Mouse (Mus musculus) ES-Bruce4 (cell line): ENCODE results near the gene Lgals1. TPM values are rescaled to one million over a fixed set of nuclear protein-coding genes. Genes with fewer than 3 reads are reported as not detected.

Experiments
- H3K27ac ChIP-seq: 2 replicates; pipeline ENCODE4 v1.5.1; 2012; ENCODE audit warnings: low read length, inconsistent platforms; ENCODE audit not compliant: insufficient read depth
- H3K27me3 ChIP-seq: 2 replicates; pipeline ENCODE4 v1.6.1; 2012; ENCODE audit warnings: mild to moderate bottlenecking, low read length, inconsistent platforms; ENCODE audit not compliant: control insufficient read depth, poor library complexity, insufficient read depth, severe bottlenecking
- H3K36me3 ChIP-seq: 2 replicates; pipeline ENCODE4 v1.6.1; 2012; ENCODE audit warnings: inconsistent platforms, mild to moderate bottlenecking, low read length, moderate library complexity; ENCODE audit not compliant: control insufficient read depth, poor library complexity, insufficient read depth, severe bottlenecking
- H3K4me1 ChIP-seq: one replicate; pipeline ENCODE4 v1.8.1; 2011; ENCODE audit warnings: low read length; ENCODE audit not compliant: control insufficient read depth, insufficient read depth
- H3K4me3 ChIP-seq: 2 replicates; pipeline ENCODE4 v1.5.1; 2011; ENCODE audit warnings: low read depth, mild to moderate bottlenecking, low read length
- H3K9ac ChIP-seq: 2 replicates; pipeline ENCODE4 v1.6.1; 2012; ENCODE audit warnings: low read depth, mild to moderate bottlenecking, inconsistent platforms; ENCODE audit not compliant: poor library complexity, severe bottlenecking
- H3K9me3 ChIP-seq: replicated peaks from 2 replicates; pipeline ENCODE4 v1.6.1; 2012; ENCODE audit warnings: mild to moderate bottlenecking, low read length, inconsistent platforms; ENCODE audit not compliant: control insufficient read depth, poor library complexity, insufficient read depth, severe bottlenecking
- CTCF ChIP-seq: IDR thresholded peaks from one replicate; pipeline ENCODE4 v1.8.1; 2011; ENCODE audit warnings: low read depth, low read length
- EP300 ChIP-seq: IDR thresholded peaks from 2 replicates; pipeline ENCODE4 v1.6.1; 2011; ENCODE audit warnings: low read depth, low read length; ENCODE audit not compliant: insufficient read depth
- POLR2A ChIP-seq: IDR thresholded peaks from one replicate; pipeline ENCODE4 v1.8.1; 2011; ENCODE audit warnings: low read length; ENCODE audit not compliant: insufficient read depth
- polyA plus RNA-seq: library from polyadenylated mRNA; stranded (reverse); fragments of >200 nt; gene quantifications from 2 replicates; pipeline ENCODE4 v1.2.4, GENCODE M21; 2011; ENCODE audit warnings: low read depth; ENCODE audit not compliant: missing spikeins, insufficient read depth, insufficient read length

Lgals1 gene
- polyA plus RNA-seq, 1 experiment, result 225 TPM

DNA sequence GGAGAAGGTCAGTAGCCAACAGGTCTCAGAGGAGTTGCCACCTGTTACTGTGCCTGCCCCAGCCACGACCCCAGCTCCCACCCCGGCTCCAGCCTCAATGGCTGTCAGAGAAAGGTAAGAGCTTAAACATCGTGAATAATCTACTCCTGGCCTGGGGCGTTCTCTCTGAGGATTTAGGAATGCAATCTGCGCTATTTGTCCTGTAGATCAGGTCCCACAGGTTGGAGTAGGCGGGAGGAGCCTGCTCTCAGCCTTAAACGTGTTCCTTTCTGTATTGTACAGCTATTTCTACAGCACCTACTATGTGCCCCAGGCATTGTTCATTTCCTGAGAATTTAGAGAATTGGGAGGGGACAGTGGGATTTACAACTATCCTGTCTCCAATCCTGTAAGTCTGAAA is 18.1 kb upstream of the Lgals1 start:
- Histone ChIP-seq H3K4me1 (no peaks in the 10 kb centered on the region), H3K27me3 (no peaks in the 10 kb centered on the region), H3K9me3 (no peaks in the 10 kb centered on the region), H3K27ac (no peak overlapping the region), H3K36me3 (peaks cover 4% of the 10 kb centered on the region; the same call in 1 of the 2 replicates), H3K4me3 (no peak overlapping the region), H3K9ac (no peak overlapping the region)
- TF ChIP-seq CTCF (no peak), EP300 (no peak), POLR2A (no peak)

DNA sequence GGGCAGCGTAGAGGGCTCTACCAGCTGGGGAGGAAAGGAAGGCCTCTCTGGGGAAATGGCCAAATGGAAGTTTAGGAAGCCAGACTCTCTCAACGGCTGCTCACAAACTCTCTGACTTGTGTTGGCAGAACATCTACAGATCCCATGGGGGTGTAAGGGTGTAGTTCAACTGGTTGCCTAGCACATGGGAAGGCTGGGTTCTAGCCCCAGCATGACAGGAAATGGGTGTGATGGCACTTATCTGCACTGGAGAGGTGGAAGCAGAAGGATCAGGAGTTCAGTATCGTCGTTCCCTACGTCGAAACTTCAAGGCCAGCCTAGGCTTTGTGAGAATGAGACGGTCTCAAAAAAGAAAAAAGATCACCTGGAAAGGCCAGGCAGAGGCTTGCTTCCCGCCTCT is 17.5 kb upstream of the Lgals1 start:
- Histone ChIP-seq H3K9me3 (no peaks in the 10 kb centered on the region), H3K4me1 (no peaks in the 10 kb centered on the region), H3K27me3 (no peaks in the 10 kb centered on the region), H3K4me3 (no peak overlapping the region), H3K27ac (no peak overlapping the region), H3K36me3 (peaks cover 4% of the 10 kb centered on the region; the same call in 1 of the 2 replicates), H3K9ac (no peak overlapping the region)
- TF ChIP-seq EP300 (no peak), CTCF (no peak), POLR2A (no peak)

DNA sequence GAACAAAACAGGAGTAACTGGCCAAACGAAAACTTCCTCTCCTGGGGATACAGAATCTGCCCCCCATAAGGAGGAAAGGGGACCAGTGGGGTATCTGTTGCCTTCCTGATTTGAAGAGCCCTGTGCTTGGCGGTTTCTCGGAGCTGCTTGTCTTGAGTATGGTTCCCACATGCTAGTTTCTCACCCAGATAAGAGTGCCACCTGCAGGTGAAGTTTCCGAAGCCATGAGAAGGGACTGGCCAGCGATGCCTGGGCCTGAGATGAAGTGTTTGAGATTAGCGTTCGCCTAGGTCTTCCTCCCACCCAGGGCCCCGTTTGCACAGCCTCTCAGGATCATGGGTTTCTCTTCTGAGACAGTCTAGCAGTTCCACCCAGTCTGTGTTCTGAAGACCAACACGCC is 14.5 kb upstream of the Lgals1 start:
- Histone ChIP-seq H3K9me3 (no peaks in the 10 kb centered on the region), H3K27me3 (no peaks in the 10 kb centered on the region), H3K4me1 (peaks cover 3% of the 10 kb centered on the region), H3K9ac (no peak overlapping the region), H3K27ac (no peak overlapping the region), H3K36me3 (peaks cover 4% of the 10 kb centered on the region), H3K4me3 (no peak overlapping the region)
- no peak for TF ChIP-seq POLR2A
- no peak for TF ChIP-seq EP300
- TF ChIP-seq CTCF, result peak; percentile 53

DNA sequence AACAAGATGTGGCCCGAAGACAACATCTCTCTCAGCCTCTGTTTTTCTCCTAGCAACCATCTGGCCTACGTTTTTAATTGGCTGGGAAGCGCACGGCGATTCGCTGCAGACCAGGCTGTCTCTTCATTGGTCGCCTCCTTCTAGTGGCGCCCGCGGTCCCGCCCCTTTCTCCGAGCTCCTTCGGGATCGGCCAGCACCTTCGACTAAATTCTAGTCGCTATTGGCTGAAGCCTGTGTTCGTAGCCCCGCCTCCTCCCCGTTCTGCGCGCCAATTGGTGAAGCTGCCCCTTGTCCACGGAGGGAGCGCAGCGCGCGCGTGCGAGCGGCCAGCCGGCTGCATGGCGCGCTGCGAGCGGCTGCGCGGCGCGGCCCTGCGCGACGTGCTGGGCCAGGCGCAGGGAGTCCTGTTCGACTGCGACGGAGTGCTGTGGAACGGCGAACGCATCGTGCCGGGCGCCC is 12.9 kb upstream of the Lgals1 start, which contains the start of gene Pdxp:
TSS of gene Pdxp (plus strand) at position 288 of the 459 bp plus-strand sequence.
- H3K9ac ChIP-seq, result peak within 1 kb of the TSS; percentile 37
- peak within 1 kb of the TSS; percentile 78 for H3K4me3 ChIP-seq
- H3K4me1 ChIP-seq, result peaks cover 3% of the 10 kb centered on the region
- H3K27me3 ChIP-seq, result no peaks in the 10 kb centered on the region
- no peak within 1 kb of the TSS for H3K27ac ChIP-seq
- TF ChIP-seq POLR2A (peak; percentile 49), EP300 (no peak), CTCF (no peak)
- peaks cover 3% of the 10 kb centered on the region; the same call in 1 of the 2 replicates for H3K36me3 ChIP-seq
- no peaks in the 10 kb centered on the region for H3K9me3 ChIP-seq

DNA sequence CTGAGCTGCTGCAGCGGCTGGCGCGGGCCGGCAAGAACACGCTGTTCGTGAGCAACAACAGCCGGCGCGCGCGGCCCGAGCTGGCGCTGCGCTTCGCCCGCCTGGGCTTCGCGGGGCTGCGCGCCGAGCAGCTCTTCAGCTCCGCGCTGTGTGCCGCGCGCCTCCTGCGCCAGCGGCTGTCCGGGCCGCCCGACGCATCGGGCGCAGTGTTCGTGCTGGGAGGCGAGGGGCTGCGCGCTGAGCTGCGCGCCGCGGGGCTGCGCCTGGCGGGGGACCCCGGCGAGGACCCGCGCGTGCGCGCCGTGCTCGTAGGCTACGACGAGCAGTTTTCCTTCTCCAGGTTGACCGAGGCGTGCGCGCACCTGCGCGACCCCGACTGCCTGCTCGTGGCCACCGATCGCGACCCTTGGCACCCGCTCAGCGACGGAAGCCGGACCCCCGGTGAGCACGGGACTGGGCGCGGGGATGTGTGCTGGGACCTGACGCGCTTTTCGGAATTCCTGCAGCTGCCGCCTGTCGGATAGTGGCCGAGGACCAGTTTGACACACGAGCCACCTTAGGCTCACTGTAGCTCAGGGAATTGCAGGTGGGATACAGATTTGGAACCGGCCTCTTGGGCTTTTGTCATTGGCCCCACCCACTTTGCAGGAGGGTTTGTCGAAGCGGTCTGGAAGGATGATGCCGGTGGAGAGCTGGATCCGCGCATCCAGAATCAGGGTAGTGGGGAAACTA is 12.3 kb upstream of the Lgals1 start:
- peak overlapping the region; percentile 78 for H3K4me3 ChIP-seq
- H3K27ac ChIP-seq, result no peak overlapping the region
- H3K9ac ChIP-seq, result peak overlapping the region; percentile 37
- H3K4me1 ChIP-seq, result peaks cover 3% of the 10 kb centered on the region
- TF ChIP-seq EP300, result no peak
- TF ChIP-seq CTCF, result no peak
- TF ChIP-seq POLR2A, result no peak
- H3K27me3 ChIP-seq, result no peaks in the 10 kb centered on the region
- peaks cover 3% of the 10 kb centered on the region; the same call in 1 of the 2 replicates for H3K36me3 ChIP-seq
- no peaks in the 10 kb centered on the region for H3K9me3 ChIP-seq

DNA sequence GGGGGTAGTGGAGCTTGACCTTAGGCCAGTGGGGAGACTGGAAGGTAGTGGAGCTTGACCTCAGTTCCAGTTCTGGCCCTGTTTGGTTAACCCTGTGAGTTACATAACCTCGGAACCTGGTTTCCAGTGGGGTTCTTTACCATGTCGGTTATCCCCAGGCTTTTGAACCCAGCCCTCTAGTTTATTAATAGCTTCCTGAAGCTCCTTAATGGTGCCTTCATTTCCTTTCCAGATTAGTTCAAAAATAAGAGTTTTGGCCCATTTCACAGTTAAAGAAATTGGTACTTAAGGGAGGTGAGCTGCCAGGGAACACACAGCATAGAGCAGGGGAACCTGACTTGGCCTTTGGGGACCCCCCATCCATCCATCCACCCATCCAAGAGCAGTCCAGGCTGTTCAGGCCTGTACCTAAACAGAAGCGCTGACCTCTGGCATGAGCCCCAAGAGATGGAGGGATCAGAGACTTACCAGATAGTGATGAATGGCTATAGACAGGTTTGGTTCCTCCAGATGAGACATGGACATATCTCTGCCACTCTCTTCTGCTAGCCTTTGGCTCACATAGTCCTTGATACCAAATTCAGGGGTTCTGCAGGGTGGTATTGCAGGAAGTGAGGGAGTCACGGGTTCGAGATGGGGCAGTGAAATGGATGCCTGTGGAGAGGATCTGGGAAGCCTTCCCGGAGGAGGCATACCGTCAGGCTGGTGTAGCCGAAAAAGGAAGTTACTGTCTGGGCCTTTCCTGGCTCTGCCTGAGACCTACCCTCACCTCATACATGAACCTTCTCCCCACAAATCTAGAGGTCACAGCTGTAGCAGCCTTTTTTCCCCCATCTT is 11.5 kb upstream of the Lgals1 start:
- TF ChIP-seq EP300 (no peak), CTCF (no peak), POLR2A (no peak)
- no peak overlapping the region for H3K27ac ChIP-seq
- no peaks in the 10 kb centered on the region for H3K27me3 ChIP-seq
- peaks cover 3% of the 10 kb centered on the region; the same call in 1 of the 2 replicates for H3K36me3 ChIP-seq
- H3K9ac ChIP-seq, result peak overlapping the region; percentile 37
- H3K9me3 ChIP-seq, result no peaks in the 10 kb centered on the region
- H3K4me1 ChIP-seq, result peaks cover 3% of the 10 kb centered on the region
- peak overlapping the region; percentile 78 for H3K4me3 ChIP-seq
